Mouse (Mus musculus) stomach, embryonic 14.5 days (tissue): ENCODE data around the gene Sstr2. TPM values are rescaled to one million over a fixed set of nuclear protein-coding genes. Genes with fewer than 3 reads are reported as not detected.

ENCODE experiments used
- polyA plus RNA-seq: library from polyadenylated mRNA; unstranded; fragments of >200 nt; fragmentation: Nextera tagmentation; extraction: Ambion mirVana; gene quantifications from 2 replicates; pipeline ENCODE4 v1.2.1, GENCODE M21; 2014

The Sstr2 gene
- polyA plus RNA-seq, 1 experiment from 2014 or later: 0.56 TPM

Other genes starting within 250 kb of the Sstr2 start
- gene Cog1, start 29.8 kb downstream of the Sstr2 start, polyA plus RNA-seq: 20.7 and 24.4 TPM in 2 replicates
- 18.6 and 24.0 TPM in 2 replicates for gene Slc39a11, start 30.7 kb downstream of the Sstr2 start, polyA plus RNA-seq
- gene Fam104a, start 64.8 kb downstream of the Sstr2 start, polyA plus RNA-seq: 46.8 and 51.2 TPM in 2 replicates
- 21.3 and 25.4 TPM in 2 replicates for gene D11Wsu47e, start 65.1 kb downstream of the Sstr2 start, polyA plus RNA-seq
- 0.49 and 0.52 TPM in 2 replicates for gene Cpsf4l, start 90.7 kb downstream of the Sstr2 start, polyA plus RNA-seq
- gene Cdc42ep4, start 132.5 kb downstream of the Sstr2 start, polyA plus RNA-seq: 51.5 and 51.6 TPM in 2 replicates